Mouse (Mus musculus) left cerebral cortex, adult 2 months (tissue): ENCODE data around the gene Chrdl2. TPM values are rescaled to one million over a fixed set of nuclear protein-coding genes. Genes with fewer than 3 reads are reported as not detected.

Experiments
- DNase-seq, 2 experiments: peaks; one replicate each; pipeline ENCODE4 v3.0.0; 2021 to 2022; ENCODE audit warnings: low spot score in 2 of 2, mixed read lengths in 1 of 2; ENCODE audit errors: extremely low spot score in 1 of 2
- H3K27ac ChIP-seq: fragments of 200-600 bp; 2 replicates; pipeline ENCODE4 v1.8.1; 2022
- H3K4me3 ChIP-seq: fragments of 200-600 bp; 2 replicates; pipeline ENCODE4 v1.8.1; 2022
- CTCF ChIP-seq: fragments of 200-600 bp; IDR thresholded peaks from 2 replicates; pipeline ENCODE4 v1.8.1; 2022; ENCODE audit warnings: antibody characterized with exemption, mild to moderate bottlenecking, moderate library complexity
- intact Hi-C: fragments of 180-260 bp; cut with DNase I; formaldehyde crosslinking; loops from one replicate; pipeline ENCODE4 v1.15.1; 2025
- total RNA-seq, 2 experiments: library from RNA; stranded (reverse); gene quantifications; 2 replicates each; pipeline ENCODE4 v1.2.3; 2021

Chrdl2 gene
- total RNA-seq, 2 experiments from 2014 or later, result 0.34 to 0.49 TPM

DNA sequence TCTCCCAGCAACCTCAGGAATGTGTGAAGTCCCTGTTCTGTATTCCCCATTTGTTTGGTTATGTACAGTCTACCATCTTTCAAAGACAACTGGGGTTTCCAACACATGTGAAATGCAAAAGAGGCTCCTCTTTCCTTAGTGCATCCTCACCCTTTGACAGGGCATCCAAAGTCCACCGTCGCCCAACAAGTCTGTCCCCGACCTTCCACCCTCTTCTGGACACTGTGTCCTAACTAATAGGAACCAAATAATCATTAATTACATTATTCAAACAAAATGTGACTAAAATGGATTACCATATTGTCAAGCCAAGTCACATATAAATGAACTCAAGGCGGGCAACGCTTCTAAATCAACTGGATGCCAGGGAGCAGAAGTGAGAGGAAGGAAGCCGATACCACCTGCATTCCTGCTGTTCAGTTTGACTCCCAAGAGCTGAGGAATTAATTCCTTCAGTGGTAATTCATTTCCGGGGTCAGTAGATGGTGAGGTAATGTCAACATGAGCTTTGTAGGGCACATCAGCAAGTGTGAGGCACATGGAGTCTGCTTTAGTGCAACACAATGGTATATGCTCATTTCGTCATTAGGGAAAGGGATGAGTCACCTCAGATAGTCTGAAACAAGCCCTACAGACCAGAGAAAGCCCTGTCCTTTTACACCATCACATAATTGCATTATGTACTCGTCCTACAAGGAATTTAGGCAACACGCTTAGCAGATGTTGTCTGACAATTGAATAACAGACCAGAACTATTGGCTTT is 31.6 kb upstream of the Chrdl2 start:
- no peak for TF ChIP-seq CTCF
- Histone ChIP-seq H3K4me3 (no peak overlapping the region), H3K27ac (no peak overlapping the region)
- intact Hi-C loops, result no loop called here
- DNase-seq, result no peak

- no peak for DNase-seq
- TF ChIP-seq CTCF, result no peak
- intact Hi-C loops, result no loop called here
- Histone ChIP-seq H3K27ac (no peak overlapping the region), H3K4me3 (no peak overlapping the region)
Observed at GRCm38 (mm10) chr7:99975819-99976575, 30.0 kb upstream of the Chrdl2 start.

DNA sequence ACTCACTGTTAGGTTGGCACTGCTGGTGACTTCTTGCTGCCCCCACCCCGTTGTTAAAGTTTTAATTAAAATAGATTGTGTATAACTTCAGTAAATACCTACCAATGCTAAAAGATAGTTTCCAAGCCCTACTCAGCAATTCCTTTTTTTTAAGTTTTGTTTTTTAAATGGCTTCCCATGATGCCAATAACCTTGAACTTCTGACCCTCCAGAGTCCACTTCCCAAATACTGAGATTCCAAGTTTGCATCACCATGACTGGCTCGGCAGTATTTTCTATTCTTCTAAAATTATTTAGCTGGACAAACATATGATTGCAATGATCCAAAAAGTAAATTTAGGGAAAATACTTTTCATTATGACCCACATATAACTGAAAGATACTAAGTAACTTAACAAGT is 27.9 kb upstream of the Chrdl2 start:
- Histone ChIP-seq H3K4me3 (peak overlapping the region; percentile 91; the same call in 1 of the 2 replicates), H3K27ac (no peak overlapping the region)
- no peak for TF ChIP-seq CTCF
- intact Hi-C loops, result no loop called here
- no peak for DNase-seq

GRCm38 (mm10) chr7:99979081-99979480 is 26.9 kb upstream of the Chrdl2 start:
- Histone ChIP-seq H3K4me3 (peak overlapping the region; percentile 91), H3K27ac (peak overlapping the region; percentile 85)
- intact Hi-C loops, result no loop called here
- TF ChIP-seq CTCF, result no peak
- DNase-seq, result no peak

DNA sequence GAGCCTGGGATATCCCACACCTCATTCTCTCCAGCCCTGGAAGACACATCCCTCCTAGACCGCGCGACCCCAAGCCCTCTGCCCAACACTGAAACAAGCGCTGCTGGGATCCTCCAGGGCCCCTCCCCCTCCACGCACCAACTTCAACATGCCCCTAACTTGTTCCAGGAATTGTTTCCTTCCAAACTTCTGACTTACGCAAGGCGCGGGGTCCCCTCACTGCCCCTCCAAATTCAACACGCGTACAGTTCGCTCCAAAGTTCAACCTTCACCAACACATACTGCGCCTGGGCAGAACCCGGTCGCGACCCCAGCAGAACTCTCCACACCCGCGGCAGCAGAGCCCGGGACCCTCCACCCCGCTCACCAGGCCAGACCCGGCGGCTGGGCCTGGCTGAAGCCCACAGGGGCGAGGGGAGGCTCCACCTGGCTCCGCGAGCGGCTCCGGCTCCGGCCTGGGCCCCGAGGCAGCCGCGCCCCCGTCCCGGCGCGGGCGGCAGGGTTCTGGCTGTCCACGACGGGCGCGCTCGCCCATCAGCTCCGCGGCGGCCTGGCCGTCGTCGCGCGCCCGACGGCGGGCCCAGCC is 26.3 kb upstream of the Chrdl2 start:
- no peak for TF ChIP-seq CTCF
- peak; percentile 36 to 40 for DNase-seq
- Histone ChIP-seq H3K4me3 (peak overlapping the region; percentile 91), H3K27ac (peak overlapping the region; percentile 85)
- intact Hi-C loops, result loop anchor here (2.0 to 5.0 kb wide), 2 partner anchors 45 to 248 kb away; partner anchors contain the start of gene Pgm2l1

DNA sequence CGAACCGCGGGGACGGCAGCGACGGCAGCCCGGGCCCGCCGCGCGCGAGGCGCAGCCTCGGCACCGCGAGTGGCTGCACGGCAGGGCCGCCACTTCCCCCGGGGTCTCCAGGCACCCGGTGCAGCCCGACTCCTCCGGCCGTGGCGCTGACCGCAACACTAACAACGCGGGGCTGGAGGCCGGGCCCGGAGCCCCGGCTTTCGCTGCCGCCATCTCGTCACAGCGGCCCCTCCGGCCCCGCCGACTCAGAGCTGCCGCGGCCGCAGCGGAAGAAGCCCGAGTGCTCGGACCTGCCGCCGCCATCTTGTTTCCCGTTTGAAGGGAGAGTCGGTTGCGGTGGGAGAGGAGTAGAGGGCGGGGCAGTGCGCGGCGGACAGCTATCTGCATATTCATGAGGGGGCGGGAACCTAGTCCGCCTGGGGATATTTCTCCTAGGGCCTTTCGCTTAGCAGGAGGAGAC is 25.8 kb upstream of the Chrdl2 start, which contains the start of gene Rnf169:
Gene Rnf169 (minus strand): TSS at position 317 of the 460 bp plus-strand sequence.
- DNase-seq, result peak; percentile 87 to 89
- intact Hi-C loops, result loop anchor here (2.0 to 5.0 kb wide), 2 partner anchors 45 to 247 kb away; partner anchors contain the start of gene Pgm2l1
- peak within 1 kb of the TSS; percentile 91 for H3K4me3 ChIP-seq

DNA sequence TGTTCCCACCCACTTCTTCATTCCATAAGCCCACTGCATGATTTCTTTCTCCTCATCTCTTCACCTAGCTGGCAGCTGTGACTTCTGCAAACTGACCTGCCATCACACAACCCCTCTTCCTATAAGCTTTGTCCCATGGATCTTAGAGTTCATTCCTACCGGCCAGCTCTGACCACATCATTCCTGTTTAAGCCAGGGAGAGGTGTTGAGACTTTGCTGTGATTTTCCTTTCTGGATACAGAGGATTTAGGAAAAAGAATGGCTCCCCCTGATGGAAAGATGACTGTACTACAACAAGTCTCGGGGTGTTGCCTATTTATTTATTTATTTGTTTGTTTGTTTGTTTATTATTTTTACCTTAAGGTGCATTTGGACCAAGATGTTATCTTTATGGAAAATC is 24.7 kb upstream of the Chrdl2 start:
- H3K4me3 ChIP-seq, result peak overlapping the region; percentile 91; the same call in 1 of the 2 replicates
- peak in 1 of 2 experiments; percentile 35 for DNase-seq
- intact Hi-C loops, result loop anchor here (2.0 to 5.0 kb wide), 2 partner anchors 47 to 246 kb away; partner anchors contain the start of gene Pgm2l1
- peak; percentile 80 for TF ChIP-seq CTCF
- H3K27ac ChIP-seq, result peak overlapping the region; percentile 68

More for the DNA sequence above, 25.8 kb upstream of the Chrdl2 start, which contains the start of gene Rnf169:
- TF ChIP-seq CTCF, result no peak; the same call in 1 of the 2 replicates
- H3K27ac ChIP-seq, result peak within 1 kb of the TSS; percentile 98

DNA sequence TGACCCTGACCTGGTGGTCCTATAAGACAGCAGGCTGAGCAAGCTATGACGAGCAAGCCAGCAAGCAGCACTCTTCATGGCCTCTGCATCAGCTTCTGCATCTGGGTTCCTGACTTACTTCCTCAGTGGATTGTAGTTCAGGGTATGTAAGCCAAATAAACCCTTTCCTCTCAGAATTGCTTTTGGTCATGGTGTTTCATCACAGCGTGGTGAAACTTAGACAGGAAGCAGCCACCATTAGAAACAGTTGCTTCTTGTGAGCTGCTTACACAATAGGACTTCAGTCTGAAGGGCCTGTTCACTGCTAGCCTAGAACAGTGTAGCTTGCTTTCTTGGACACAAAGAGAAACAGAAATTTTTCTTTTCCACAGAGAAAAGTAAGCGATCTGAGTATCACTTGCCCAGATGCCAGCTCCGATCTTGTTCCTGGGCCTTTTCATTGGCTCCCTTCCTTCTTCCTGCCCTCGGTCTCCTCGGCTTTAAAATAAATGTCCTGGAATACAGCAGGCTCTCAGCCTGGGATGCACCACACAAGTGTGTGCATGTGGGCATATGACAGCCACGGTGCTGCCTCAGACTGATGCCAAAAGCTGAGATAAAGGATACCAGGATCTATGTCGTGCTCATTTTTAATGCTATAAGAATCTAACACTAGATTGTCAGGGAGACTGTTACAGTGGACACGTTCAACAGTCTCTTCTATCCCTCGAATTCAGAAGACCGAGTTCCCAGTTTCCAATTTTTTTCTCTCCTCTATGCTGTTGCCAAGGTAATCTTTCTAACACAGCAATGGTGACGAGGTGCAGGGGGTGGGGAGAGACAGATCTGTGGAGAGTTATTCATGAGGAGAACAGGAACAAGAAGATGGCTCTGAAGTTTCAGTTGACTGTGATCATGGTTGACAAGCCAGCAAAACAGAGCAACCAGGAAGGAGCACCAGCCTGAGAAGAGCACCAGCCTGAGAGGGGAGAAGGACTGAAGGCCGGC is 23.4 kb upstream of the Chrdl2 start:
- peak; percentile 28 to 36 for DNase-seq
- Histone ChIP-seq H3K27ac (peak overlapping the region; percentile 77), H3K4me3 (no peak overlapping the region)
- TF ChIP-seq CTCF, result no peak
- intact Hi-C loops, result loop anchor here (2.0 to 5.0 kb wide), 2 partner anchors 56 to 245 kb away; partner anchors contain the start of gene Pgm2l1

DNA sequence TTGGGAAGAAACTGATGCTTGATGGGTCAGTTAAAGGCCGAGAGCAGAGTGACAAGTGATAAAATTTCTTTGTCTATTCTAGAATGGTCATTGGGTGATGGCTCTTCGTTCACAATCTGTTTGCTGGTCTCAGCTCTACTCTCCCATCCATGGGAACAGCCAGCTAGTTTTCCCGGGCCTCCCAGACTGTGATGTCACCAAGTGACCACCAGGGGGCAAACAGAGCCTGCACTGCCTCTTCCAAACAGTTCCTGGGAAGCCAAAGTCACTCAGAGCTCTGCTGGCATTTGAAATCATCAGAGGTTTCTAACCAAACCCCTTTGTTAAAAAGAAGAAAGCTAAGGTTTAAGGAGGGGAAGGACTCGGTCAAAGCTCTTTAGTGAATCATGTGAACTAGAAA is 17.2 kb upstream of the Chrdl2 start:
- peak; percentile 69 to 81 for DNase-seq
- H3K4me3 ChIP-seq, result no peak overlapping the region
- intact Hi-C loops, result loop anchor here (2.0 to 5.0 kb wide), 2 partner anchors 118 to 199 kb away; no protein-coding TSS in a partner anchor
- peak; percentile 97 for TF ChIP-seq CTCF
- H3K27ac ChIP-seq, result no peak overlapping the region
